Mouse (Mus musculus): ENCODE results near the gene Selenok. TPM values are rescaled to one million over a fixed set of nuclear protein-coding genes. Genes with fewer than 3 reads are reported as not detected.
A peak's percentile ranks its signal among the peaks of the same experiment; 100 is the strongest.

Gene Selenok
- polyA plus RNA-seq, 1 experiment from 2014 or later, result 423 TPM

- Histone ChIP-seq H3K9me3 (replicated peaks; ENCODE audit: control insufficient read depth, low read length) (no peaks in the 10 kb centered on the region), H3K36me3 (ENCODE audit: control insufficient read depth, insufficient read depth, low read length) (no peaks in the 10 kb centered on the region), H3K27me3 (replicated peaks; ENCODE audit: control insufficient read depth, insufficient read depth, low read length) (no peaks in the 10 kb centered on the region), H3K9ac (ENCODE audit: low read length) (no peak overlapping the region), H3K27ac (ENCODE audit: low read depth, low read length) (no peak overlapping the region), H3K4me1 (ENCODE audit: control insufficient read depth, insufficient read depth, low read length) (no peaks in the 10 kb centered on the region), H3K4me3 (ENCODE audit: low read depth, low read length) (no peak overlapping the region), H3K4me2 (ENCODE audit: low read length) (no peak overlapping the region)
- no peak for DNase-seq (ENCODE audit: low spot score)
- WGBS, result 74% methylated on average over 4 of the region's 4 CpGs
- ATAC-seq, result no peak
Measured at GRCm38 (mm10) chr14:29950805-29951204, 17.3 kb upstream of the Selenok start.

GRCm38 (mm10) chr14:29957393-29957792 is 10.7 kb upstream of the Selenok start:
- Histone ChIP-seq H3K9me3 (replicated peaks; ENCODE audit: control insufficient read depth, low read length) (no peaks in the 10 kb centered on the region), H3K27ac (ENCODE audit: low read depth, low read length) (no peak overlapping the region), H3K27me3 (replicated peaks; ENCODE audit: control insufficient read depth, insufficient read depth, low read length) (no peaks in the 10 kb centered on the region), H3K9ac (ENCODE audit: low read length) (no peak overlapping the region), H3K36me3 (ENCODE audit: control insufficient read depth, insufficient read depth, low read length) (no peaks in the 10 kb centered on the region), H3K4me3 (ENCODE audit: low read depth, low read length) (no peak overlapping the region), H3K4me2 (ENCODE audit: low read length) (no peak overlapping the region), H3K4me1 (ENCODE audit: control insufficient read depth, insufficient read depth, low read length) (no peaks in the 10 kb centered on the region)
- no peak for DNase-seq (ENCODE audit: low spot score)
- no peak for ATAC-seq

GRCm38 (mm10) chr14:29967611-29968010 is 497 bp upstream of the Selenok start:
- DNase-seq (ENCODE audit: low spot score) (no peak), ATAC-seq (no peak; the same call in 1 of the 2 replicates)
- Histone ChIP-seq H3K36me3 (ENCODE audit: control insufficient read depth, insufficient read depth, low read length) (peaks cover 25% of the 10 kb centered on the region), H3K4me2 (ENCODE audit: low read length) (peak overlapping the region; percentile 62), H3K27ac (ENCODE audit: low read depth, low read length) (0 out of 2 replicates have a peak overlapping the region, but pooled peaks have one; percentile 40), H3K4me1 (ENCODE audit: control insufficient read depth, insufficient read depth, low read length) (peaks cover 16% of the 10 kb centered on the region), H3K27me3 (replicated peaks; ENCODE audit: control insufficient read depth, insufficient read depth, low read length) (no peaks in the 10 kb centered on the region), H3K9ac (ENCODE audit: low read length) (peak overlapping the region; percentile 54), H3K9me3 (replicated peaks; ENCODE audit: control insufficient read depth, low read length) (no peaks in the 10 kb centered on the region), H3K4me3 (ENCODE audit: low read depth, low read length) (peak overlapping the region; percentile 81)
- WGBS, result 62% methylated on average over 7 of the region's 7 CpGs

DNA sequence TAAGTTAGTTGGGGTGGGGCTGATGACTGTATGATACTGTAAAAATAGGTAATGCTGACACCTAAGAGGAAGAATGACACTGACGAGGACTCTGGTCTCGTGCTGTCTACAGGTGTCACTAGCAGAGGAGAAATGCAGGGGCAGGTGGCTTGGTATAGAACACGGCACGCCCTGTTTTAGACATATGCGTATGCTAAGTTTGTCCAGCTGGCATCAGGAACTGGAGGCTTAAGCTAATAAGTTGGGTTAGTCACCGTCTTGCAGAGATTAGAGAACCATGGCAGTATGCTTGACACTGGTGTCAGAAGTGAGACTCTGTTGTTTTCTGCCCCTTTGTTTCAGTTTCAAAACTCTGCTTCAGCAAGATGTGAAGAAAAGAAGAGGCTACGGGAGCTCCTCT is 3.3 kb downstream of the Selenok start:
- Histone ChIP-seq H3K4me1 (ENCODE audit: control insufficient read depth, insufficient read depth, low read length) (peaks cover 16% of the 10 kb centered on the region), H3K9ac (ENCODE audit: low read length) (no peak overlapping the region), H3K4me3 (ENCODE audit: low read depth, low read length) (no peak overlapping the region), H3K27me3 (replicated peaks; ENCODE audit: control insufficient read depth, insufficient read depth, low read length) (no peaks in the 10 kb centered on the region), H3K27ac (ENCODE audit: low read depth, low read length) (no peak overlapping the region), H3K9me3 (replicated peaks; ENCODE audit: control insufficient read depth, low read length) (no peaks in the 10 kb centered on the region), H3K36me3 (ENCODE audit: control insufficient read depth, insufficient read depth, low read length) (peaks cover 57% of the 10 kb centered on the region), H3K4me2 (ENCODE audit: low read length) (no peak overlapping the region)
- ATAC-seq (no peak), DNase-seq (ENCODE audit: low spot score) (no peak)
- 93% methylated on average over 7 of the region's 7 CpGs for WGBS

DNA sequence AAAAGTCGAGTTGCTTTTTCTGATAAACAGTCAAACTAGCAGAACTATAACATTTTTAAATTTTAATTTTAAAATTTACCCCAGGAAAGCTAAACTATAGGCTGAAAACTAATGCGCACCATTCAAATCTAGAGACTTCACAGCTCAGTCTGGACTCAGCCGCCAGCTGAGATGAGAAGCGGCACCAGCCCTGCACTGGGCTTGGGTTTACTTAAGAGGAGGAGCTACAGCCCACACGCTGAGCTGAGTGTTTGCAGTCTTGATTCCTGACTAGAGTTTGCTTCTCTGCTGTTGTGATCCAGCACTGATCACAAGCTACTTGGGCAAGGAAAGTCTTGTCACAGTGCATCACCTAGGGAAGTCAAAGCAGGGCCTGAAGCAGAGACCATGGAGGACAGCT is 3.9 kb downstream of the Selenok start:
- no peaks in the 10 kb centered on the region for H3K9me3 ChIP-seq (replicated peaks; ENCODE audit: control insufficient read depth, low read length)
- 91% methylated on average over 5 of the region's 5 CpGs for WGBS
- H3K4me3 ChIP-seq (ENCODE audit: low read depth, low read length), result no peak overlapping the region
- peaks cover 16% of the 10 kb centered on the region for H3K4me1 ChIP-seq (ENCODE audit: control insufficient read depth, insufficient read depth, low read length)
- ATAC-seq, result no peak
- peaks cover 57% of the 10 kb centered on the region for H3K36me3 ChIP-seq (ENCODE audit: control insufficient read depth, insufficient read depth, low read length)
- no peak overlapping the region for H3K4me2 ChIP-seq (ENCODE audit: low read length)
- H3K27ac ChIP-seq (ENCODE audit: low read depth, low read length), result no peak overlapping the region
- DNase-seq (ENCODE audit: low spot score), result no peak
- H3K27me3 ChIP-seq (replicated peaks; ENCODE audit: control insufficient read depth, insufficient read depth, low read length), result no peaks in the 10 kb centered on the region
- H3K9ac ChIP-seq (ENCODE audit: low read length), result no peak overlapping the region

GRCm38 (mm10) chr14:29976927-29977326 is 8.8 kb downstream of the Selenok start:
- H3K36me3 ChIP-seq (ENCODE audit: control insufficient read depth, insufficient read depth, low read length), result peaks cover 62% of the 10 kb centered on the region
- no peak for ATAC-seq
- 96% methylated on average over 6 of the region's 6 CpGs for WGBS

DNA sequence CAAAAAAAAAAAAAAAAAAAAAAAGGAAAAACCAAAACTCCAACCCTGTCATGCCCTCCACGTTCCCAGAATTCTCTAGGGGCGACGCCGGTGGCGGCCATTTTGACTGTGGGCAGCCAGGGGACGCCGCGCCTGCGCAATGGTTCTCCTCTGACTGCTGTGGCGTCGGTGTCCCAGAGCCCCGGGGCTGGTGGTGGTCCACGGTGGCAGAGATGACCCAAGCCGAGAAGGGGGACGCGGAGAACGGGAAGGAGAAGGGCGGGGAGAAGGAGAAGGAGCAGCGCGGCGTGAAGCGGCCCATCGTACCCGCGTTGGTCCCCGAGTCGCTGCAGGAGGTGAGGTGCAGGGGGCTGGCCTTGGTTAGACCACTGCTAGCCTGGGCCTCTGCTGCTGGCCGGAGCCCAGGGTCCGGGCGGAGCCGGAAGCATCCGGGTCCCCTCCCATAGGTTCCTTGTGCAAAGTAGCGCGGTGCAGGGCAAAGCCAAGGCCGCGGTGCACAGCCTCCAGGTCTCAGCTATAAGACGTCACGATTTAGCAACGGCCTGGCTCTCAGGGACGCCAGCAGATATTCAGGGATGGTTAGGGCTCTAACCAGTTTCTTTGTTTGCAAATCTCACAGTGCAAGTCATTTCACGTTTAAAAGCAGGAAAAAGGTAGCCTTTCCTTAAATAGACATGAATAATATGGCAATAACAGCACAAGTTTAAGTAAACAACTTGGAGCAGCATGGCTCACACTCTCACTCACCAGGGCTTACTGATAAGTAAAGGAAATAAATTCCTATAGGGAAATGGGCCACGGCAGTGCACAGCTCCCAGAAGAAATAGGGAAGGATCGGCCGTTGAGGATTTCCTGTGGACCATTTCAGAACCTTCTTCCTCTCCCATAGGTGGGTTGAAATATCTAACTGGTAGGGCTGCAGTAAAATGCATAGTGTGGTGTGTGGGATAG is 10.4 kb downstream of the Selenok start, which contains the start of gene Actr8:
Gene Actr8, plus strand, starts transcription at position 84 of the 951 bp plus-strand sequence.
- Histone ChIP-seq H3K27ac (ENCODE audit: low read depth, low read length) (peak within 1 kb of the TSS; percentile 82; the same call in 1 of the 2 replicates), H3K9ac (ENCODE audit: low read length) (peak within 1 kb of the TSS; percentile 88), H3K9me3 (replicated peaks; ENCODE audit: control insufficient read depth, low read length) (no peaks in the 10 kb centered on the region), H3K4me2 (ENCODE audit: low read length) (peak within 1 kb of the TSS; percentile 69), H3K27me3 (replicated peaks; ENCODE audit: control insufficient read depth, insufficient read depth, low read length) (no peaks in the 10 kb centered on the region), H3K4me3 (ENCODE audit: low read depth, low read length) (peak within 1 kb of the TSS; percentile 71), H3K4me1 (ENCODE audit: control insufficient read depth, insufficient read depth, low read length) (peaks cover 9% of the 10 kb centered on the region), H3K36me3 (ENCODE audit: control insufficient read depth, insufficient read depth, low read length) (peaks cover 62% of the 10 kb centered on the region)
- 4% methylated on average over 43 of the region's 44 CpGs for WGBS
- ATAC-seq (peak; percentile 94), DNase-seq (ENCODE audit: low spot score) (peak; percentile 95)

More at GRCm38 (mm10) chr14:29976927-29977326, 8.8 kb downstream of the Selenok start:
- H3K27me3 ChIP-seq (replicated peaks; ENCODE audit: control insufficient read depth, insufficient read depth, low read length), result no peaks in the 10 kb centered on the region
- H3K4me2 ChIP-seq (ENCODE audit: low read length), result no peak overlapping the region
- no peak overlapping the region for H3K4me3 ChIP-seq (ENCODE audit: low read depth, low read length)
- peaks cover 9% of the 10 kb centered on the region for H3K4me1 ChIP-seq (ENCODE audit: control insufficient read depth, insufficient read depth, low read length)
- H3K9me3 ChIP-seq (replicated peaks; ENCODE audit: control insufficient read depth, low read length), result no peaks in the 10 kb centered on the region
- H3K27ac ChIP-seq (ENCODE audit: low read depth, low read length), result no peak overlapping the region
- no peak overlapping the region for H3K9ac ChIP-seq (ENCODE audit: low read length)
- no peak for DNase-seq (ENCODE audit: low spot score)

GRCm38 (mm10) chr14:29980447-29981205 is 12.5 kb downstream of the Selenok start:
- H3K4me2 ChIP-seq (ENCODE audit: low read length), result no peak overlapping the region
- WGBS, result 96% methylated on average over 10 of the region's 10 CpGs
- peaks cover 9% of the 10 kb centered on the region for H3K4me1 ChIP-seq (ENCODE audit: control insufficient read depth, insufficient read depth, low read length)
- no peak for DNase-seq (ENCODE audit: low spot score)
- no peaks in the 10 kb centered on the region for H3K27me3 ChIP-seq (replicated peaks; ENCODE audit: control insufficient read depth, insufficient read depth, low read length)
- ATAC-seq, result no peak
- no peak overlapping the region for H3K9ac ChIP-seq (ENCODE audit: low read length)
- no peaks in the 10 kb centered on the region for H3K9me3 ChIP-seq (replicated peaks; ENCODE audit: control insufficient read depth, low read length)
- H3K4me3 ChIP-seq (ENCODE audit: low read depth, low read length), result no peak overlapping the region
- no peak overlapping the region for H3K27ac ChIP-seq (ENCODE audit: low read depth, low read length)
- H3K36me3 ChIP-seq (ENCODE audit: control insufficient read depth, insufficient read depth, low read length), result peaks cover 65% of the 10 kb centered on the region

Measured in forebrain, embryonic 14.5 days (tissue).